Mouse (Mus musculus): Measurements from ENCODE around the gene Methig1. TPM values are rescaled to one million over a fixed set of nuclear protein-coding genes. Genes with fewer than 3 reads are reported as not detected.
"Not testable (repeated sequence)": the region's sequence is repeated elsewhere in the genome, so short reads cannot be mapped to it uniquely, and the experiment has no call there.

The Methig1 gene
- polyA plus RNA-seq, 1 experiment from 2014 or later, result not detected

DNA sequence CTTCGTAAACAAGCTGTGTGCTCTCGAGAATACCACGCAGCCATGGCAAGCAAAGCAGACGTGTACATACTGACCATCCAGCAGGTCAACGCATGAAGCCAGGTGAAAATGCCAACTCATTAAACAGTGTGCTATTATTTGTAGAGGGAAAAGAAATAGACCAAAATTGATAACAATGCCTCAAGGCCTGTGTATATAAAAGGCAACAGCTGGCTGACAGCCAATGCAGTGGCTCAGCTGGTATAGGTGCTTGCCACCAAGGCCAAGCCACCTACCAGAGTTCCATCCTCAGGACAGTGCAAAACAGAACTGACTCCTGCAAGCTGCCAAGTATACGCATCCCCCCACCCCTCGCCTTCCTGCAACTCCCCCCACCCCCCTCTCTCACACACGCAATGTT, 62.7 kb downstream of the Methig1 start:
- 0 out of 2 replicates have a peak overlapping the region, but pooled peaks have one; percentile 13 for H3K27ac ChIP-seq (ENCODE audit: low read length)
- ATAC-seq (replicated peaks; ENCODE audit: extremely low read depth, insufficient read depth, low FRiP score), result no peak
- WGBS, result 77% methylated on average over 8 of the region's 8 CpGs
- H3K27me3 ChIP-seq (ENCODE audit: control insufficient read depth, insufficient read depth, low read length), result no peaks in the 10 kb centered on the region
- H3K4me3 ChIP-seq (ENCODE audit: low read length), result no peak overlapping the region
- H3K9ac ChIP-seq (ENCODE audit: low read length), result no peak overlapping the region
- H3K4me2 ChIP-seq (ENCODE audit: low read depth, low read length), result no peak overlapping the region
- peaks cover 30% of the 10 kb centered on the region for H3K4me1 ChIP-seq (ENCODE audit: control insufficient read depth, insufficient read depth, low read length)
- H3K9me3 ChIP-seq (replicated peaks; ENCODE audit: control insufficient read depth, low read length), result no peaks in the 10 kb centered on the region
- H3K36me3 ChIP-seq (ENCODE audit: control insufficient read depth, insufficient read depth), result no peaks in the 10 kb centered on the region

DNA sequence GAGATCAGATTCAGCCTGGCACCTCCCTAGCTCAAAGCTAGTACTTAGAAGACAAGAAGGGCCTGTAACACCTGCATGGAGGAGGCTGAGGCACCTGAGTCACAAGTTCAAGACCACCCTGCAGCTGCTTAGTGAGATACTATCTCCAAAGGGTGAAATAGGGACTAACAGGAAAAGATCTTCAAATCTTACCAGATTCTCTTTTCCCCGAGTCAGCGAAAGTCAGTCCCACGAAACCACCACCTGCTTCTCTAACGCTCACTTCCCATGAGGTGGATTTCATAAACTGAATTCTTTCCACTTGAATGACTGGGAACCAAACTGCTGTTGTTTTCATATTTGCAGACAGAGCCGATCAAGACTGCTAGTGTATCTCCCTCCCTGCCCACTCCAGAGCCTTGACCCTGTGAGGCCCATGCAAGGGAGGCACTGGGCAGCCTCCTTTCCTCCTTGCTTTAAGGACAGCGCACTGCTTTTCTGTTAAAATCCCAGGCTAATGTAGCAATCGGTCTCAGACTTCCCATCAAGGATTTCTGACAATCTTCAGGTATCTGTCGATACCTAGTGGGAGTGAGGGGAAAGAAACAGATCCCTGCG, 65.0 kb downstream of the Methig1 start:
- Histone ChIP-seq H3K4me2 (ENCODE audit: low read depth, low read length) (no peak overlapping the region), H3K4me1 (ENCODE audit: control insufficient read depth, insufficient read depth, low read length) (peaks cover 40% of the 10 kb centered on the region), H3K9me3 (replicated peaks; ENCODE audit: control insufficient read depth, low read length) (no peaks in the 10 kb centered on the region), H3K36me3 (ENCODE audit: control insufficient read depth, insufficient read depth) (no peaks in the 10 kb centered on the region), H3K27ac (ENCODE audit: low read length) (no peak overlapping the region), H3K27me3 (ENCODE audit: control insufficient read depth, insufficient read depth, low read length) (no peaks in the 10 kb centered on the region), H3K4me3 (ENCODE audit: low read length) (no peak overlapping the region), H3K9ac (ENCODE audit: low read length) (no peak overlapping the region)
- ATAC-seq (replicated peaks; ENCODE audit: extremely low read depth, insufficient read depth, low FRiP score), result no peak
- 74% methylated on average over 9 of the region's 9 CpGs for WGBS

- no peak overlapping the region for H3K4me3 ChIP-seq (ENCODE audit: low read length)
- WGBS, result 64% methylated on average over 8 of the region's 8 CpGs
- no peak for ATAC-seq (replicated peaks; ENCODE audit: extremely low read depth, insufficient read depth, low FRiP score)
- no peaks in the 10 kb centered on the region for H3K36me3 ChIP-seq (ENCODE audit: control insufficient read depth, insufficient read depth)
- no peaks in the 10 kb centered on the region for H3K27me3 ChIP-seq (ENCODE audit: control insufficient read depth, insufficient read depth, low read length)
- H3K4me1 ChIP-seq (ENCODE audit: control insufficient read depth, insufficient read depth, low read length), result peaks cover 50% of the 10 kb centered on the region
- H3K27ac ChIP-seq (ENCODE audit: low read length), result peak overlapping the region; percentile 38; the same call in 1 of the 2 replicates
- H3K9ac ChIP-seq (ENCODE audit: low read length), result peak overlapping the region; percentile 58
- peak overlapping the region; percentile 31 for H3K4me2 ChIP-seq (ENCODE audit: low read depth, low read length)
- no peaks in the 10 kb centered on the region for H3K9me3 ChIP-seq (replicated peaks; ENCODE audit: control insufficient read depth, low read length)
These were observed 66.4 kb downstream of the Methig1 start for GRCm38 (mm10) chr15:100419311-100419710.

DNA sequence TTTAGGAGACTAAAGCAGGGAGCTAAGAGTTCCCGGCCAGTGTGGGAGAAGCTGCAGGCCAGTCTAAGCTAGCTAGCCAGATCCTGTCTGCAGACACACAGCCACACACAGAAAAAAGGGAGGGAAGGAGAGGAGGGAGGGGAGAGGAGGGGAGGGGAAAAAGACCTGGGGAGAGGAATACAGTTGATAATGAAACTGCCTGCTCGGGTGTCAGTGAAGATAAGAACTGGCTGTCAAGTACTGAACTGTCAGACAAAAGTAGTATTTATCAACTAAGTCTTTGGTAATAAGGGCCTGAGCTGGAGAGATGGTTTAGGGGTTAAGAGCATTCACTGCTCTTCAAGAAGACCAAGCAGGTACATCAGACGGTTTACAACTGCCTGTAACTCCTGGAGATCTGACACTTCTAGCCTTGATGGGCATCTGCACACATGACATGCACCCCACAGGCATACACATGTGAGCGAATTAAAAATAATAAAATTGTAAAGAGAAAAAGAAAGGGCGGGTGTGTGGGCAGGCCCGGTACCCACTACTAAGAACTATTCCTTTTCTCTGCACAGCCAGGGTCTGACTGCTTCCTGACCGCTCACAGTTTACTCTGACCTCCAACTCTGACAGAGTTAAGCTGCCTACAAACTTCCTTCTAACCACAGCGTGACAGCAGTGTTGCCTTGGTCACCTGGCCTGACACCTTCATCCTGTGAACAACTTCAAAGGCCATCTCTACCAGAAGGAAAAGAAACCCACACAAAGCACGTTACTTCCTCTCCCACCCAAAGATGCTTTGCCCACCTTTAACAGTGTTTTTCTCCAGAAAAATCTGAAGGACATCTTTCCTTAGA, 67.2 kb downstream of the Methig1 start:
- H3K9ac ChIP-seq (ENCODE audit: low read length), result peak overlapping the region; percentile 58
- no peaks in the 10 kb centered on the region for H3K36me3 ChIP-seq (ENCODE audit: control insufficient read depth, insufficient read depth)
- 47% methylated on average over 9 of the region's 9 CpGs for WGBS
- peak overlapping the region; percentile 31 for H3K4me2 ChIP-seq (ENCODE audit: low read depth, low read length)
- H3K27me3 ChIP-seq (ENCODE audit: control insufficient read depth, insufficient read depth, low read length), result peaks cover 3% of the 10 kb centered on the region
- peak overlapping the region; percentile 47 for H3K27ac ChIP-seq (ENCODE audit: low read length)
- no peak overlapping the region for H3K4me3 ChIP-seq (ENCODE audit: low read length)
- no peaks in the 10 kb centered on the region for H3K9me3 ChIP-seq (replicated peaks; ENCODE audit: control insufficient read depth, low read length)
- peaks cover 46% of the 10 kb centered on the region for H3K4me1 ChIP-seq (ENCODE audit: control insufficient read depth, insufficient read depth, low read length)
- ATAC-seq (replicated peaks; ENCODE audit: extremely low read depth, insufficient read depth, low FRiP score), result no peak

- H3K4me3 ChIP-seq (ENCODE audit: low read length), result peak overlapping the region; percentile 89
- no peak for ATAC-seq (replicated peaks; ENCODE audit: extremely low read depth, insufficient read depth, low FRiP score)
- no peak overlapping the region; the same call in 1 of the 2 replicates for H3K9ac ChIP-seq (ENCODE audit: low read length)
- H3K27me3 ChIP-seq (ENCODE audit: control insufficient read depth, insufficient read depth, low read length), result peaks cover 8% of the 10 kb centered on the region
- H3K9me3 ChIP-seq (replicated peaks; ENCODE audit: control insufficient read depth, low read length), result no peaks in the 10 kb centered on the region
- 0 out of 2 replicates have a peak overlapping the region, but pooled peaks have one; percentile 2 for H3K27ac ChIP-seq (ENCODE audit: low read length)
- 35% methylated on average over 8 of the region's 8 CpGs for WGBS
- H3K4me1 ChIP-seq (ENCODE audit: control insufficient read depth, insufficient read depth, low read length), result peaks cover 39% of the 10 kb centered on the region
- H3K4me2 ChIP-seq (ENCODE audit: low read depth, low read length), result peak overlapping the region; percentile 100
- no peaks in the 10 kb centered on the region for H3K36me3 ChIP-seq (ENCODE audit: control insufficient read depth, insufficient read depth)
These were observed 68.3 kb downstream of the Methig1 start for GRCm38 (mm10) chr15:100421059-100421757.

DNA sequence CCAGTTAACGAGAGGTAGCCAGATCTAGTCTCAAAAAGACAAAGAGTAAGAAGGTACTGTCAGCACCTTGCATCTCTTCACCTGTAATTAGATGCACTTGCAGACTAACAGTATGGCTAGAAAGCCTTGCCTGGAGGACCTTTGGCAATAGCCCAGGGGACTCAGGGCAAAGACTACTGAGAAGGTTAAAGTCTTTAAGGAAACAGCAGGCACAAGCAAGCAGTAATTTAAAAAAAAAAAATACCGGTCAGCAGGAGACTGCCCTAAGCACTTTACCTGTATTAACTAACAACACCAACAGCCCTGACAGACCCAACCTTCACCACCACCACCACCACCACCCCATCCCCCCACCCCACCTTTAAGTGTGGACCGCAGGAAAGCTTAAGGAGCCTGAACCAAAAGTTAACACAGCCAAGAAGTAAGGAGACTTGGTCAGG, 68.8 kb downstream of the Methig1 start, which contains the start of gene Gm5475:
TSS of gene Gm5475 (plus strand) at position 390 of the 440 bp plus-strand sequence.
- peak within 1 kb of the TSS; percentile 89 for H3K4me3 ChIP-seq (ENCODE audit: low read length)
- peaks cover 39% of the 10 kb centered on the region for H3K4me1 ChIP-seq (ENCODE audit: control insufficient read depth, insufficient read depth, low read length)
- 34% methylated on average over 3 of the region's 3 CpGs for WGBS
- not testable (repeated sequence) for H3K36me3 ChIP-seq (ENCODE audit: control insufficient read depth, insufficient read depth); ATAC-seq (replicated peaks; ENCODE audit: extremely low read depth, insufficient read depth, low FRiP score); H3K27me3 ChIP-seq (ENCODE audit: control insufficient read depth, insufficient read depth, low read length); H3K9me3 ChIP-seq (replicated peaks; ENCODE audit: control insufficient read depth, low read length)
- peak within 1 kb of the TSS; percentile 95 for H3K9ac ChIP-seq (ENCODE audit: low read length)
- peak within 1 kb of the TSS; percentile 46 for H3K27ac ChIP-seq (ENCODE audit: low read length)
- peak within 1 kb of the TSS; percentile 100 for H3K4me2 ChIP-seq (ENCODE audit: low read depth, low read length)

- under 1% methylated on average over 38 of the region's 44 CpGs for WGBS
- Histone ChIP-seq H3K4me2 (ENCODE audit: low read depth, low read length) (peak overlapping the region; percentile 100), H3K9ac (ENCODE audit: low read length) (peak overlapping the region; percentile 95), H3K27me3 (ENCODE audit: control insufficient read depth, insufficient read depth, low read length) (peaks cover 8% of the 10 kb centered on the region), H3K36me3 (ENCODE audit: control insufficient read depth, insufficient read depth) (no peaks in the 10 kb centered on the region), H3K9me3 (replicated peaks; ENCODE audit: control insufficient read depth, low read length) (no peaks in the 10 kb centered on the region), H3K27ac (ENCODE audit: low read length) (peak overlapping the region; percentile 46), H3K4me3 (ENCODE audit: low read length) (peak overlapping the region; percentile 89), H3K4me1 (ENCODE audit: control insufficient read depth, insufficient read depth, low read length) (peaks cover 39% of the 10 kb centered on the region)
- ATAC-seq (replicated peaks; ENCODE audit: extremely low read depth, insufficient read depth, low FRiP score), result peak; percentile 50
These were observed 69.5 kb downstream of the Methig1 start for GRCm38 (mm10) chr15:100422476-100422875.

DNA sequence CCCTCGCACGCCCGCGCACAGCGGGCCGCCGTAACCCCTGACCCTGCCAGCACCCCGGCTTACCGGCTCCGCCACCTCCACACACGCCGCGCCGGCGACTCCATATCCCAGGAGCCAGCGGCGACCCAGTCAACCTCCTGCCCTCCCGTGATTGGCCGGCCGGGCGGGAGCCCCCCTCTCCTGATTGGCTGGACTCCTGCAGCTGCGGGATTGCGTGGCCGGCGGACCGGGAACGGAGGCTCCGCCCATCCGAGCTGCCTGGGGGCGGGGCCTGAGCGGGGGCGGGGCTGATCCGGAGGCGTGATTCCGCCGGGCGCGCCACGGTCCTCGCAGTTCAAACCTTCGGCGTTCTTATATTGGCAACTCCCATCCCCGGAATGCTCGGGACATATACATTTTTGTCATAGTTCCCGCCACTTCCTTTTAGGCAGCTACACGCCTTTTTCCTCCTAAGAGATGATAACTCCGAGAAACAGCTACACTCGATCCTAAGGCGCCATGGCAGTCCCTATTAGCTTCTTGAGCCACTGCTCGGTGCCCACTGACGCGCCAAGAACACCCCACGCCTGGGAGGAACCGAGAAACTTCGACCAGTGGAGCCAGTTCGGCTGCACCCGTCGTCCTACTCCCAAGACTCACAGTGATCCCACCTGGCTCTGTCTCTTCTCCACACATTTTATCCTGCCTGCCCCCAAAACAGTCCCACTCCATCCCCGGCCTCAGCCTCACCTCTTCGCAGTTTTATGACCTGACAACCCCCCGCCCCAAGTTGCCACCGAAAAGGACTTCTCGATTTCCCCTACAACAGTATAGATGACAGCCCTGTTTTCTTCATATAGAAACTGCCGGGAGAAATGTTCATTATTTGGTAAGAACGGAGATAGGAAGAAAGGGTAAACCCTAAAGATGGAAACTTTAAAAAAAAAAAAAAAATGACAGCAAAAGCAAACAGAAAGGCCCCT, 70.2 kb downstream of the Methig1 start:
- no peaks in the 10 kb centered on the region for H3K36me3 ChIP-seq (ENCODE audit: control insufficient read depth, insufficient read depth)
- peak; percentile 98 for ATAC-seq (replicated peaks; ENCODE audit: extremely low read depth, insufficient read depth, low FRiP score)
- peak overlapping the region; percentile 89 for H3K4me3 ChIP-seq (ENCODE audit: low read length)
- peak overlapping the region; percentile 100 for H3K4me2 ChIP-seq (ENCODE audit: low read depth, low read length)
- under 1% methylated on average over 64 of the region's 65 CpGs for WGBS
- peak overlapping the region; percentile 95 for H3K9ac ChIP-seq (ENCODE audit: low read length)
- H3K9me3 ChIP-seq (replicated peaks; ENCODE audit: control insufficient read depth, low read length), result no peaks in the 10 kb centered on the region
- 0 out of 2 replicates have a peak overlapping the region, but pooled peaks have one; percentile 20 for H3K27ac ChIP-seq (ENCODE audit: low read length)
- peaks cover 8% of the 10 kb centered on the region for H3K27me3 ChIP-seq (ENCODE audit: control insufficient read depth, insufficient read depth, low read length)
- peaks cover 39% of the 10 kb centered on the region for H3K4me1 ChIP-seq (ENCODE audit: control insufficient read depth, insufficient read depth, low read length)

Measured in heart, embryonic 16.5 days (tissue).